Mouse (Mus musculus) CH12F3 (cell line): ENCODE measurements around the gene Laptm5.

Experiments
- in situ Hi-C: fragments of 300-500 bp; cut with MboI; formaldehyde crosslinking; loops from 2 replicates; pipeline ENCODE4 v1.14.3; 2020; ENCODE audit warnings: low sequenced_read_pairs

Laptm5 gene

GRCm38 (mm10) chr4:130896372-130896771 is 16.6 kb upstream of the Laptm5 start:
- in situ Hi-C loops, result loop anchor here (5.0 kb wide), 1 partner anchor 56 kb away; no protein-coding TSS in a partner anchor

- in situ Hi-C loops, result loop anchor here (5.0 kb wide), 1 partner anchor 53 kb away; no protein-coding TSS in a partner anchor
Measured at GRCm38 (mm10) chr4:130899383-130899781, 13.5 kb upstream of the Laptm5 start.

DNA sequence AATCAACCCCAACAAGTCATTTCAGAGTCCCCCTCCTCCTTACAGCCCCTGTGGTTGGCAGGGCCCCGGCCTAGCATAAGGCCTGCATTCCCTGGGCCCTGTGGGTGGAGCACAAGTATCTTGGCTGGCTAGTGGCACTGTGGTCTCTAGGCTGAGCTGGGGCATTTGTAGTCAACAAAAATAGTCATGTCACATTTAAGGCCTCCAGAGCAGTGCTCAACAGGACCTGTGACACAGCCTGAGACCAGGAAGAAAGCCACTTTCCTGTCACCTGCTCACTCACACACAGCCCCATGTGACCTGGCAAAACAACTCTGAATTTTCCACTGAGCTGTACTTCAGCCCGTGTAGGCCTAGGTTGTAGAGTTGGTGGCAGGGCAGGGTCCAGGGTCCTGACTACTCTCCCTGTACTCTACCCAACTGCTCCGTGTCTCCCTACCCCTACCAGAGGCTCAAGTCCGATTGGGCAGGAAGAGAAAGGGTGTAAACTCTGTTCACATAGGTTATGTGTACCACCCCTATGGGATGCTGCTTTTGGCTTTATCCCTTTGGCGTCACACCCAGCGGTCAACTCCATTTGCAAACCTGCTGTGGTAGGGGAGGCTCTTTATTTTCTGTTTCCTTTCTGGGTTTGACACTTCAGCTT is 13.0 kb upstream of the Laptm5 start:
- in situ Hi-C loops, result loop anchor here (5.0 kb wide), 1 partner anchor 52 kb away; no protein-coding TSS in a partner anchor

- in situ Hi-C loops, result no loop called here
Measured at GRCm38 (mm10) chr4:130900746-130901145, 12.2 kb upstream of the Laptm5 start.

DNA sequence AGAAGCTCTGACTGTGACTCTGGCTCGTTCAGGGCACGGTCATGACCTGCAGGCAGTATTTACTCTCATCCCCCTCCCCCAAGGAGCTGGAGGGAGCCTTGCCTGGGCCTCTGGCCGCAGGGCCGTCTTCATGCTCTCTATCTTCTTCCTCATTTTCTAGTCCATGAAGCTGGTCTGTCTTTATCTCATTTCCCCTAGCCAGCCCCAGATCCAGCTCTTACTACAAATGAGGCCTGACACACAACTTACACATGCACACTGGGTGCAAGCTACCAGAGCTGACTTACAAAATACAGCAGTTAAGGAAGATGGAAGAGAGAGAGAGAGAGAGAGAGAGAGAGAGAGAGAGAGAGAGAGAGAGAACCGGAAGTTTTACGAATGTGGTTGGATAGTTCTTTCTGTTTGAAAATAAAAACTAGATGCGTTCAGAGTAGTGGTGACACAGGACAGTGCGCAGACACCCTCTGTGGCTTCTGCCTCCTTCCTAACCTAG is 10.6 kb upstream of the Laptm5 start:
- in situ Hi-C loops, result no loop called here

GRCm38 (mm10) chr4:130905025-130905424 is 7.9 kb upstream of the Laptm5 start:
- in situ Hi-C loops, result no loop called here

DNA sequence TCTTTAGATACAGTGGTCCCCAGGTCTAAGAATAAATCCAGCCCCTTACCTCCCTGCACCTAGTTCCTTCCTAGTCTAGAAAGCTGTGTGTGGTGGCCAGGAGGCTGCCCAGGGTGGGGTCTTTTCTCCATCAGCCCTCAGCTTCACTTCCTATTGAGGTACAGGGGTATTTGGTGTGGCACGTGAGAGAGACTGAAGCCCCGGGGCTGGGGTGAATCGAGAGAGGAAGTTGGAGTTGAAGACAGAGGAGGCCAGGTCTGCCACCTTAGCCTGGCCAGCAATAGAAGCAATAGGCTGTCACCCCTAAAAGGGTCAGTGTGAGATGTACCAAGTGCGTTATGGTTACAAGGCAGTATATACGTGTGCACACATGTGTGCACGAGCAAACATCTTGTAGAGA is 7.0 kb upstream of the Laptm5 start:
- in situ Hi-C loops, result no loop called here

GRCm38 (mm10) chr4:130906296-130906695 is 6.6 kb upstream of the Laptm5 start:
- in situ Hi-C loops, result no loop called here

DNA sequence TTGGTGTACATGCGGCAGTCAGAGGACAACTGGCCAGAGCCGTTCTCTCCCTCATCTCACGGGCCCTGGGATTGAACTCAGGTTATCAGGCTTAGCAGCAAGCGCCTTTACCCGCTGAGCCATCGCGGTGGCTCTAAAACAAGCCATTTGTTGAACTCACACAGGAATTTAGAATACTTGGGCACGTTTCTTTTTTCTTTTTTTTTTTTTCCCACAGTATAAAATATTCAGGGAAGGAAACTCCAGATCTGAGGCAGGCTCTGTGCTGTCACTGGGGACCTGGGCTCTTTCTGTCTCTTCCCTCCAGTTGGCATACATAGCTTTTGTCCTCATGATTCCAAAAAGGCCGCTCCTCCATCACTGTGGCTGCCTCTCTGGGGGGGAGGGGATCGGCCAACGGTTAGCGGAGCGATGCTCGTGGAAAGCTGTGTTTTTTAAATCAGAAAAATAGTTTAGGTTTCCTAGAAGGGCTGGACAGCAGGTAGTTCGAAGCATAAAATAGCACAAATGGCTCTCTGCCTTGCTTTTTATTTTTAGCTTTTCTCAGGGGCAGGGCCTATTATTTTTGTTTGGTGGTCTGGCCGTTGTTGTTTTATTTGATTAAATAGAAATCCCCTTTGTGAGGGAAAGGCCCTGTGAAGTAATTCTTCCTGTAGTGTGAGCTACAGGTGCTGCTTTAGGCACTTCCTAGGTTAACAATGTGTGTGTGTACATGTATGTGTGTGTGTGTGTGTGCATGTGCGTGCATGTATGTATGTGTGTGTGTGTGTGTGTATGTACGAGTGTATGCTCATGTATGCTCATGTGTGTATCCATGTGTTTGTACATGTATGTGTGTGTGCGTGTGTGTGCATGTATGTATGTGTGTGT is 5.5 kb upstream of the Laptm5 start:
- in situ Hi-C loops, result no loop called here

GRCm38 (mm10) chr4:130908133-130908532 is 4.8 kb upstream of the Laptm5 start:
- in situ Hi-C loops, result no loop called here

DNA sequence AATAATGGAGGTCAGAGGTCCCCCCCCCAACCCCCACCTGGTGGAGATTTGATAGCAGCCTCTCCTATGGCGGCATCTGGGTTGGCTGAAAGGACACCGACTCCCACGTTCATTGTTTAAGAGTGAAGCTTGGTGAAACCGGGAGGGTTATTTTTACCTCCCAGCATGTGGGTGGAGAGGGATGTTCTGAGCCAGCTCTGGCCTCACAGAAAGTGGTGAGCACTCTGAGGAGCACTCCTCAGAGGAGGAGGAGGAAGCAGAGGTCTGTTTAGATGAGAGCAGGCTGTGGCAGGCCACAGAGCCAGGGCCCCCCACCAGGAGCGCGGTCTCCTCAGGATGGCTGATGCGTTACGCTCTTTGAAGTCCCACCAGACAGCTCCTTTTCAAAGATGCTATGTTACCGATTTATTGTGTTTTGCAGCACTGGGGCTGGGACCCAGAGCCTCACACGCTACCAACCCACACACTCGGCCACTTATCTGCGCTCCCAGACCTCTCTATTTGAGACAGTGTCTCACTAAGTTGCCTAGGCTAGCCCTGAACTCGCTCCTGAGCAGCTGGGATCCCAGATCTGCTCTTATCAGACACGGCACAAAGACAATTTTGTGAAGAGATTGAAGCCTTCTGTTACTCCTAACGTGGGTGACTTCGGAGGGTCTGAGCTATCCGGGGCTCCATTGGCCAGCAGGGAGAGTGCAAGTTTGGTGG is 3.6 kb upstream of the Laptm5 start:
- in situ Hi-C loops, result no loop called here

DNA sequence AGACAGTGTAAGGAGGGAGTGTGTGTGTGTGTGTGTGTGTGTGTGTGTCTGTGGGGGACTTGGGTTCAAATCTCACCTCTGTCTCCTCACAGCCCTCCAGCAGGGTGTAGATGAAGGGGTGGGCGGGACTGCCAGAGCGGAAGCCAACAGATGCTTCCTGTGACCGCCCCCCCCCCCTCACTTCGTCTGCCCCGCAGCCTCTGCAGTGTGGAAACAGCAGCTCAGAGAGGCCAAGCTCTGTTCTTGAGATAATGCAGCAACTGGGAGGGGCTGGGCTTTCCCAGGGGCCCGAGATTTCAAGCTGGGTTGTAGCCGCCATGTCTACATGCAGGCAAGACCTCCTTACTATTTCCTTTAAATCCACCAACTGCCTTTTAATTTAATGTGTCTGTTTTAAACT is 2.3 kb upstream of the Laptm5 start:
- in situ Hi-C loops, result no loop called here

GRCm38 (mm10) chr4:130912626-130913025 is 299 bp upstream of the Laptm5 start:
- in situ Hi-C loops, result no loop called here

GRCm38 (mm10) chr4:130913511-130913910 is 586 bp downstream of the Laptm5 start:
- in situ Hi-C loops, result no loop called here

GRCm38 (mm10) chr4:130914011-130914410 is 1.1 kb downstream of the Laptm5 start:
- in situ Hi-C loops, result no loop called here

GRCm38 (mm10) chr4:130914527-130914926 is 1.6 kb downstream of the Laptm5 start:
- in situ Hi-C loops, result no loop called here

- in situ Hi-C loops, result no loop called here
Measured at GRCm38 (mm10) chr4:130915006-130915667, 2.2 kb downstream of the Laptm5 start.

DNA sequence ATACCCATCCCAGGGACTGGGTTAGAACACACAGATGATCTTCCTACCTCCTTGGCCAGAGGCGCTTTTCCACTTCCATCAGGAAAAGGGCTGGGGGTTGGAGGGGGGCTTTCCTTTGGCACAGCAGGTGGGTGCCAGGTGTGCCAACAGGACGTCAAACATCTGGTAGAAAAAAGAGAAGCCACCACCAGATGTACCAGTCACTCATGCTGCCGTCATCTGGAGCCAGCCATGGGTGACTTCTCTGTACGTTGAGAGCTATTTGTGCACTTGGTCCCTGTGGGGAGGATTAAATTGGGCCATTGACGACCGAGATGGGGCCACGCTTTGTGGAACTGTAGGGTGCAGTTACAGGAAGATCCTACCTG is 2.7 kb downstream of the Laptm5 start:
- in situ Hi-C loops, result no loop called here

- in situ Hi-C loops, result no loop called here
Measured at GRCm38 (mm10) chr4:130916639-130917038, 3.7 kb downstream of the Laptm5 start.

DNA sequence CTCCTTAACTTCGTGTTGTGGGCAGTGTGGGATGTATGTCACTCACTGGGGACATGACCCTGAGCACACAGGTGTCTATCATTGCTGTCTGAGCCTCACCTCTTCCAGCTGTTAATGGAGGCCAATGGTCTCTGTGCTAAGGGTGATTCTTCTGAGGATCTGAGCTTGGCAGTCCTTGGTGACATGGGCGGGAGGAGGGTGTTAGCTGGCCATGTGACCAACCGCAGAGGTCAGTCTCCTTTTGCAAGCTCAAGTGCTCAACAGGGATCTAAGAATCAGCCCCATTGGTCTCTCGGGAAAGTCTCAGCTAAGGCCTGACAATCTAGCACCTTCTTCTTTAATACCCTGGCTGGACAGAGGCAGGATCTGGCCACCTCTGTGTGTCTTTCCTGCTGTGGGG is 4.6 kb downstream of the Laptm5 start:
- in situ Hi-C loops, result no loop called here
